Mouse (Mus musculus) adrenal gland, postnatal 10 days (tissue): ENCODE data around the gene Arrdc4. TPM values are rescaled to one million over a fixed set of nuclear protein-coding genes. Genes with fewer than 3 reads are reported as not detected.

Experiments used
- DNase-seq: peaks from one replicate; pipeline ENCODE4 v3.0.0; 2021; ENCODE audit warnings: mixed read lengths
- total RNA-seq, 2 experiments: library from RNA; stranded (reverse); gene quantifications; 2 replicates each; pipeline ENCODE4 v1.2.3; 2021

The Arrdc4 gene
- total RNA-seq, 2 experiments from 2014 or later, result 20.1 to 25.6 TPM

- no peak for DNase-seq
Observed at GRCm38 (mm10) chr7:68712425-68712824, 36.6 kb downstream of the Arrdc4 start.

GRCm38 (mm10) chr7:68709319-68709573 lies 39.8 kb downstream of the Arrdc4 start:
- DNase-seq, result no peak

- DNase-seq, result no peak
Observed at GRCm38 (mm10) chr7:68708563-68709318, 40.3 kb downstream of the Arrdc4 start.

GRCm38 (mm10) chr7:68705162-68705561 lies 43.9 kb downstream of the Arrdc4 start:
- no peak for DNase-seq

GRCm38 (mm10) chr7:68697313-68697712 lies 51.7 kb downstream of the Arrdc4 start:
- no peak for DNase-seq

- no peak for DNase-seq
Observed at GRCm38 (mm10) chr7:68696908-68697307, 52.1 kb downstream of the Arrdc4 start.

- no peak for DNase-seq
Observed at GRCm38 (mm10) chr7:68696446-68696845, 52.6 kb downstream of the Arrdc4 start.

GRCm38 (mm10) chr7:68692731-68693130 lies 56.3 kb downstream of the Arrdc4 start:
- DNase-seq, result no peak

- DNase-seq, result no peak
Observed at GRCm38 (mm10) chr7:68691454-68691853, 57.6 kb downstream of the Arrdc4 start.

GRCm38 (mm10) chr7:68687140-68687611 lies 61.9 kb downstream of the Arrdc4 start:
- DNase-seq, result no peak
